ENCODE assay signal across 9 mouse cellular contexts in genomic region chr4:136052060-136052459, GRCm38 (mm10). TPM values are rescaled to one million over a fixed set of nuclear protein-coding genes. Genes with fewer than 3 reads are reported as not detected.
DNase-seq lines count a peak whose midpoint lies in the region; ATAC-seq and TF ChIP-seq lines count a peak whose summit lies in the region.
"Had no signal": no experiment of that assay in that cellular context is flagged by ENCODE, and none has a peak within 500 bp of the region (broad histone marks: within the 10 kb centered on the region; RNA-seq: fewer than 3 reads in every experiment).

No protein-coding gene starts in this region.

- TF ChIP-seq CTCF in lung, adult 2 months (IDR thresholded peaks at IDR 0.05; ENCODE audit: insufficient read depth, low read length) = no peak

- 4% methylated on average over 3 of the region's 3 CpGs for WGBS in lung, adult 2 months
- 4% methylated on average over 3 of the region's 3 CpGs for WGBS in embryonic facial prominence, embryonic 11.5 days
- 5% methylated on average over 3 of the region's 3 CpGs for WGBS in intestine, embryonic 16.5 days
- WGBS in neural tube, embryonic 15.5 days = 4% methylated on average over 3 of the region's 3 CpGs

- no peak for TF ChIP-seq POLR2A in lung, adult 2 months (IDR thresholded peaks at IDR 0.05; ENCODE audit: borderline replicate concordance, extremely low read depth, low read depth, low read length)

- no peaks in the 10 kb centered on the region for H3K27me3 ChIP-seq in embryonic facial prominence, embryonic 11.5 days (ENCODE audit: control insufficient read depth, insufficient read depth, low read length)
- no peaks in the 10 kb centered on the region for H3K27me3 ChIP-seq in intestine, embryonic 16.5 days (replicated peaks; ENCODE audit: control insufficient read depth, insufficient read depth, low read length)
- no peaks in the 10 kb centered on the region for H3K27me3 ChIP-seq in neural tube, embryonic 15.5 days (replicated peaks)

- H3K4me3 ChIP-seq in lung, adult 2 months (replicated peaks; ENCODE audit: extremely low read depth, low read depth, low read length) = peak overlapping the region; percentile 99
- peak overlapping the region; percentile 100 for H3K4me3 ChIP-seq in embryonic facial prominence, embryonic 11.5 days (ENCODE audit: low read depth, low read length)
- H3K4me3 ChIP-seq in intestine, embryonic 16.5 days (ENCODE audit: low read length) = peak overlapping the region; percentile 82
- H3K4me3 ChIP-seq in neural tube, embryonic 15.5 days (replicated peaks) = peak overlapping the region; percentile 92

- no peak overlapping the region; the same call in 1 of the 2 replicates for H3K27ac ChIP-seq in embryonic facial prominence, embryonic 11.5 days (replicated peaks; ENCODE audit: low read depth, low read length)
- no peak overlapping the region; the same call in 1 of the 2 replicates for H3K27ac ChIP-seq in intestine, embryonic 16.5 days (ENCODE audit: low read length)
- no peak overlapping the region; the same call in 1 of the 2 replicates for H3K27ac ChIP-seq in neural tube, embryonic 15.5 days (replicated peaks)

- H3K4me2 ChIP-seq in embryonic facial prominence, embryonic 11.5 days (ENCODE audit: low read depth, low read length) = peak overlapping the region; percentile 87
- H3K4me2 ChIP-seq in intestine, embryonic 16.5 days (ENCODE audit: low read depth, low read length) = peak overlapping the region; percentile 74
- H3K4me2 ChIP-seq in neural tube, embryonic 15.5 days = peak overlapping the region; percentile 76

- H3K36me3 ChIP-seq in embryonic facial prominence, embryonic 11.5 days (replicated peaks; ENCODE audit: control insufficient read depth, insufficient read depth, low read depth, low read length) = peaks cover 14% of the 10 kb centered on the region
- peaks cover 20% of the 10 kb centered on the region; the same call in 1 of the 2 replicates for H3K36me3 ChIP-seq in intestine, embryonic 16.5 days (ENCODE audit: control insufficient read depth, insufficient read depth, low read length)
- H3K36me3 ChIP-seq in neural tube, embryonic 15.5 days = peaks cover 40% of the 10 kb centered on the region

- ATAC-seq in embryonic facial prominence, embryonic 11.5 days (replicated peaks; ENCODE audit: insufficient number of reproducible peaks, low FRiP score, low TSS enrichment, low read depth) = no peak
- no peak for ATAC-seq in intestine, embryonic 16.5 days
- ATAC-seq in neural tube, embryonic 15.5 days (ENCODE audit: low FRiP score) = no peak
- no peak for ATAC-seq in CD4-positive, CD25-positive, alpha-beta regulatory T cell, adult 4 months

- no peaks in the 10 kb centered on the region for H3K9me3 ChIP-seq in embryonic facial prominence, embryonic 11.5 days (replicated peaks; ENCODE audit: control insufficient read depth, low read length)
- no peaks in the 10 kb centered on the region for H3K9me3 ChIP-seq in intestine, embryonic 16.5 days (ENCODE audit: control insufficient read depth, low read length)
- no peaks in the 10 kb centered on the region for H3K9me3 ChIP-seq in neural tube, embryonic 15.5 days (replicated peaks)

- peak overlapping the region; percentile 99 for H3K9ac ChIP-seq in embryonic facial prominence, embryonic 11.5 days (replicated peaks; ENCODE audit: low read length)
- peak overlapping the region; percentile 91 for H3K9ac ChIP-seq in intestine, embryonic 16.5 days (ENCODE audit: low read depth, low read length)
- peak overlapping the region; percentile 96 for H3K9ac ChIP-seq in neural tube, embryonic 15.5 days (replicated peaks)

- DNase-seq in lung, adult 2 months = no peak
- DNase-seq in lung, postnatal 25 days (ENCODE audit: low spot score) = no peak
- peak; percentile 18 for DNase-seq in embryonic facial prominence, embryonic 11.5 days (ENCODE audit: low spot score)
- DNase-seq in left cerebral cortex, adult 18-20 months (ENCODE audit: low spot score in 2 of 2) = no peak
- no peak for DNase-seq in cerebellum, adult 11 months
- DNase-seq: lung, adult 18-20 months had no signal

- peaks cover 7% of the 10 kb centered on the region; the same call in 1 of the 2 replicates for H3K4me1 ChIP-seq in lung, adult 2 months (ENCODE audit: control insufficient read depth, insufficient read depth, low read length)
- H3K4me1 ChIP-seq in embryonic facial prominence, embryonic 11.5 days (ENCODE audit: control insufficient read depth, insufficient read depth, low read length) = peaks cover 6% of the 10 kb centered on the region
- H3K4me1 ChIP-seq in intestine, embryonic 16.5 days (ENCODE audit: control insufficient read depth, insufficient read depth, low read length) = peaks cover 20% of the 10 kb centered on the region
- H3K4me1 ChIP-seq in neural tube, embryonic 15.5 days = peaks cover 34% of the 10 kb centered on the region

RNA-seq across cellular contexts. Expression of gene Rpl11, which starts 1.2 kb away (rescaled TPM):
- 181 and 218 TPM in 2 replicates for polyA plus RNA-seq in lung, adult 2 months (2012; rRNA removed)
- 410 and 431 TPM in 2 replicates for polyA plus RNA-seq in embryonic facial prominence, embryonic 11.5 days (2014; fragmentation: Nextera tagmentation; extraction: Ambion mirVana)
- polyA plus RNA-seq in intestine, embryonic 16.5 days (2015; fragmentation: Nextera tagmentation; extraction: Ambion mirVana) = 407 and 467 TPM in 2 replicates
- 281 and 320 TPM in 2 replicates for polyA plus RNA-seq in neural tube, embryonic 15.5 days (2015; fragmentation: Nextera tagmentation; extraction: Ambion mirVana)
- polyA plus RNA-seq in CD4-positive, CD25-positive, alpha-beta regulatory T cell, adult 4 months (2017; shearing (Covaris generic)) = 1,000 to 10,000 TPM in 1 of 2 experiments, 100 to 1,000 TPM in 1; 954 to 1,576 TPM
- 100 to 1,000 TPM; 277 to 280 TPM for total RNA-seq in left cerebral cortex, adult 18-20 months (2021)

RNA-seq across cellular contexts. Expression of gene Eloa, which starts 30.5 kb away (rescaled TPM):
- 8.5 and 11.7 TPM in 2 replicates for polyA plus RNA-seq in lung, adult 2 months (2012; rRNA removed)
- polyA plus RNA-seq in embryonic facial prominence, embryonic 11.5 days (2014; fragmentation: Nextera tagmentation; extraction: Ambion mirVana) = 49.9 and 51.0 TPM in 2 replicates
- polyA plus RNA-seq in intestine, embryonic 16.5 days (2015; fragmentation: Nextera tagmentation; extraction: Ambion mirVana) = 34.8 and 35.6 TPM in 2 replicates
- polyA plus RNA-seq in neural tube, embryonic 15.5 days (2015; fragmentation: Nextera tagmentation; extraction: Ambion mirVana) = 23.3 and 28.7 TPM in 2 replicates
- polyA plus RNA-seq in CD4-positive, CD25-positive, alpha-beta regulatory T cell, adult 4 months (2017; shearing (Covaris generic)) = 10 to 100 TPM; 44.5 to 58.9 TPM
- 10 to 100 TPM; 25.6 to 26.0 TPM for total RNA-seq in left cerebral cortex, adult 18-20 months (2021)
